Mouse (Mus musculus) monocyte, adult 5-6 weeks (primary cell): ENCODE results near the gene Ntrk2. TPM values are rescaled to one million over a fixed set of nuclear protein-coding genes. Genes with fewer than 3 reads are reported as not detected.

ENCODE experiments used
- ATAC-seq: fragments of 153-309, 156-312 bp; replicated peaks from 2 replicates; pipeline ENCODE4 v1.8.0; 2017; ENCODE audit warnings: mild to moderate bottlenecking; ENCODE audit not compliant: low TSS enrichment, insufficient number of reproducible peaks, severe bottlenecking, poor library complexity, low FRiP score
- total RNA-seq: library from RNA; stranded (forward); fragments of 200-1000, 200-491, 200-594 nt; gene quantifications from 3 replicates; pipeline ENCODE4 v1.2.3, GENCODE M21; 2017

Gene Ntrk2
- total RNA-seq, 1 experiment from 2014 or later: not detected

DNA sequence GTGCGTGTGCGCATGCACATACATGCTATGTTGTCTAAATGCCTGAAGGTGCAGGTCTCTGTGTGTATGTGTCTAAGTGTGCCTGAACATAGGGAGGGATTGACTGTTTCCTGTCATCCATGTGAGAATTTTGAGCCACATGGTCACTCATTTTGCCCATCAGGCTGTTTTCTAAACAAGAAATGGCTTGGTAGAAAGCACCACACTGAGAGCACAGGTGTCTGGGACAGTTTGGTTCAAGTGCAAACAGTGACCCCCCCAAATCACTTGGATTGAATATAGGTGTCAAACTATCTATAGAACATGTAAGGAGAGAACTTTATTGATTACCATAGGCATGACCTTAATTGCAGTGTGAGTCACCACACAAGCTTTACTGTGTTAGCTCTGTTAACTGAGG, 110.0 kb downstream of the Ntrk2 start:
- ATAC-seq: no peak

DNA sequence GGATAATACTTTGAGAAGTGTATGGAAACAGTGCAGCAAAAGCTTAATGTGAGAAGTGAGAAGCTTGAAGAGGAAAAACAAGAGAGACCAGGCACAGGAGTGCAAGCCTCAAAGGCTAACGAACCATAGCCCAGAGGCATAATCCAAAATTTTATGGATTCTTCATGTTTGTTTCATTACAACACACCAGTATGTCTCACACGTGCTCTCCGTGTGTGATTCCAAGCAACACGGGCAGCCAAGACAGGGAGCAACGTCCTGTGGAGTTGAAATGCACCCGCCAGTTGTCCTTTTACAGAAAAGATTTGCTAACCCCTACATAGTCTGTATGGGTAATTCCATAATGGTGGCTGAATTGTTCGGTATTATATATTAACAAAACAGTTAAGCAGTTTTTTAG, 113.9 kb downstream of the Ntrk2 start:
- no peak for ATAC-seq

DNA sequence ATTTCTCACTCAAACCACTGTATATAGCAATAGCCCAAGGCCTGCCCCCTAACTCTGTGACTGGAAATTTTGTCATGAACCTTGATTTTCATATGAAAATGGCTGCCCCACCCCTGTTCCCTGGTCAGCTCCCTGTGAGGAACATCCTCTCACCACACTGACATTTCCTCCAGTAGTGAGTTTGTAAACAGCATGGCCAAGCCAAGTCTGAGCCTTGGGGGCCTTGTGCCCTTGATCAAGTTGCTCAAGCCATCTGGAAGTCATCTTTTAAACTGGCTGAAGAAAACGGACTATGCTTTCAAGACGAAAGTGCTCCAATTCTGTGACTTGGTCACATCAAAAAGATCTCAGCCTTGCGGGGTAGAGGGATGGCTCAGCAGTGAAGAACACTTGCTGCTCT, 114.9 kb downstream of the Ntrk2 start:
- no peak for ATAC-seq

DNA sequence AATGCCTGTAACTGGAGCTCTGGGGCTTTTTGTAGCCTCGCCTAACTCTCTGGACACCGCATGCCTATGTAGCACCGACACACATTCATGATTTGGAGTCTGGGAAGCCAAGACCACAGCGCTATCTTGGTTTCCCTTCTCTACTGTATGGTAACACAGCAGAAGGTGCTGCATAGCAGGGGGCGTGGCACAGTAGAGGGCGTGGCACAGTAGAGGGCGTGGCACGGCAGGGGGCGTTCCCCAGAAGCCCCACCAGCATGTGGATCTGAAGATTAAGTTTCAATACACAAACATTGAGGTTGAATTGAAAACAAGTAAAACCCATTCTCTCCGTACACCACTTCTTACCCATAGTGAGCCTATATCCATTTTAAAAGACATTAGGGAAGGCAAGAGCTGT, 115.3 kb downstream of the Ntrk2 start:
- ATAC-seq: no peak

DNA sequence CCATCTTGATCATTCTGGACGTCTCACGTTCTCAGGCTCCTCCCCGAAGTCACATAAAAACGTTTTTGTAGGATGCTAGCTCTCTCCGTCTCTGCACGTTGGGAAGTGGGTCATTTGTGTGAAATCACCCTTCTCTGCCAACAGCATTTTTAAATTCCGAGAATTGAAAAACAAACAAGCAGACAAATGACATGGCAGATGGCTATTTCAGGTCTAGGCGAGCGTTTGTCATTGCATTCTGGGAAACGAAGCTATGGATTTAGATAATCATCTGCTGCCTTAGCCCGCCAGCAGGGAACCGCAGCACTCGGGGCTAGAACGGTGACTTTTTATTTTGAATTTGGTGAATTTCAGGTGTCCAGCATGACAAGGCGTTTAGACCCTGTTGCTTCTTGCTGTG, 115.8 kb downstream of the Ntrk2 start:
- ATAC-seq: no peak

DNA sequence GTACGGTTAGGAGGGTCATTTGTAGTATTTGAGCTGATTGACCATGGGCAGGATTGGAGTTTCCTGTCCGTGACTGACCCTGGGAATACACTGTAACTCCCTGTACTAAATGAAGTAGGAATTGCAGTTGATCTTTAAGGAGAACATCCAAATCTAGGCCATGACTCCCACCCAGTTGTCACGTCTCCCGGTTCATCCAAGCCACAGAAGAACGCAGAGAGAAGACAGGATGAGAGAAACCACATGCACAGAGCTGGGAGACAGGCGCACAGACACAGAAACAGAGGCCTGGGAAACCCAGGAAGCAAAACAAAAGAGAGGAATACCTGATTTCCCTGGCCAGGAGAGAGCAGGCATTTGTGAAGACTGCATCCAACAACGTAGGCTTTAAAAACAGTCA, 117.1 kb downstream of the Ntrk2 start:
- ATAC-seq: no peak

DNA sequence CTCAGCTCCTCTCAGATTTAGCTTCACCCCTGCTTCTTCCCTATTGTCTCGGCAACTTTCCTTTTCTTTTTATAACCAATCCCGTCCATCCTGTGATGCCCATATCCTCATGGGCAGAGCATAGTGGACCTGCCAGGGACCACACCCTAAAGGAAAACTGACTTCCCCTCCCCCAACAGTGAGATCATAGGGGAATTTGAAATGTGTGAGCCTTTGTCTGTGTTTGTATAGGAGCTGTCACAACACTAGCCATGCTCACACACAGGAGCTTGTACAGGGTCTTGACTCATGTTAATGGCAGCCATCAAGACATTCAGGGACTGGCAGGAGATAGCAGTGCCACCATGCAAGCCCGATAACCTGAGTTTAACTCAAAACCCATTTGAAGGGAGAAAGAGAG, 118.1 kb downstream of the Ntrk2 start:
- no peak for ATAC-seq

DNA sequence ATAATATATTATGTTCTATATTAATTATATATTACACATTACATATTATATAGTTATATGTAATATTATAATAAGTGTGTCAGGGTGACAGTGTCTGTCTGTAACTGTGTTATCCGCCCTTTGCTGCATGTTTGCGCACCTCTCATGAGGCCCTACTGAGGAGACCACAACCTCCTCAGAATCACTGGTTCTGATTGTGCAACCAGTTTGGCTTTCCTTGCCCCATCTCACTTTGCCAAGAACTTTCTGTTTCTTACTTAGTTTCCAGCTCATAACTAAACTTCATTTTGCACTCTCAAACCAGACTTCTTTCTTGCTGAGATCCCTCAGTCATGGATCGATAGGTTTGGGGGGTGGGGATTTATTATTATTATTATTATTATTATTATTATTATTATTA, 120.8 kb downstream of the Ntrk2 start:
- no peak for ATAC-seq

DNA sequence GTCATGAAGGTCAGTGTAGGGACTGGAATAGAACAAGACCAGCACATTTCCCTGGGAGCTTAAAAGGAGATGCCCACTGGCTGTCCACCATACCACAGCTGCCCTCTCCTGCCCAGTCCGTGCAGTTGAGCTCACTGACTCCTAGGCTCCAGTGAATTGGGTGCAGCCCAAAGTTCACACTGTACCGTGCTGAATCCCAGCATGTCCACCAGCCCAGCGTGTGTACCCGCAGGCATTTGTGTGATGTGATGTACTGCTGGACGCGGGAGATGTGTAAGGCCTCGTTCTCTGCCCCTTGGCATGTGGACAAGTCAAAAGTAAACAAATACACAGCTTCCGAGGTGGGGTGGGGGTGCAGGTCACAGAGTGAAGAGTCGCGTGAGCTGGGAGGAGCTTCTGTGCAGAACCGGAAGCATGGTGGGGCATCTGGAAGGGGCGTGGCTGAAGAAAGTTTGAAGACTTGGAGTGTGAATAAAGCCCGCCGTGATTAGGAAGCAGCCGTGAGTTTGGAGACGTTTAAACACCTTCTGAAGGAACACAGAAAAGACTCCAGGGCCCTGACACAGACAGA, 121.4 kb downstream of the Ntrk2 start:
- ATAC-seq: no peak

DNA sequence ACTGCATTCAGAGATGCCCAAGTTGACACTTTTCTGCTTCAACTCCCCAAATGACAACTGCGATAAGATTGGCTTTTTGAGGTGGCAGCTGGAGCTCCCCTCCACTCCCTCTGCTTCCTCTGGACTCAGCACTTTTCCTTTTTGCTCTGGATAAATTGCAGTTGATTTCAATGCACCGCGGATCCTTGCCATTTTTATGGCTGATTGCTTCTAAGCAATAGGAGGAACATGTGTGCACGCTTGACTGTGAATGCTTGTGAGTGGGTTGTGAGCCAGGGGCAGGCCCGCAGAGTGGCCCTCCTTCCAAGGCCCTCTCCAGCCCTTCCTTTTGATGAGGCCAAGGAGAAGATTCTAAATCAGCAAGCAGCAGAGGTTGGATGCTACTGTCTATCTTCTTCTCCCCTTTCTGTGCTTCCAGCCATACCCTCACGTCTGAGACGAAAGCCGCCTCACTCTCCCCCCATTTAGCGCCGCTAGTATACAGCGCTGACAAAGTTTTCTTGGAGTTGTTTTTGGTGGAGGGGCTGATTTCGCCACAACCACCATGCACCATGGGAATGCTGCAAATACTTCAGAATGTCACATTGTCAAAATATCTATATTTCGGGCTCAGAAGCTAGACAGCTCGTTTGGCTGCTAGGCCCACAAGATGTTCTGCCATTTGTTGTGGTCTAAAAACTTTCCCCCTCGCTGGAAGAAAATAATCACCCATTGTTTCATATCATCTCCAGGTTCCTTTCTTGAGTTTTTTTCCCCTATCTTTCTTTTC, 122.5 kb downstream of the Ntrk2 start:
- ATAC-seq: no peak

DNA sequence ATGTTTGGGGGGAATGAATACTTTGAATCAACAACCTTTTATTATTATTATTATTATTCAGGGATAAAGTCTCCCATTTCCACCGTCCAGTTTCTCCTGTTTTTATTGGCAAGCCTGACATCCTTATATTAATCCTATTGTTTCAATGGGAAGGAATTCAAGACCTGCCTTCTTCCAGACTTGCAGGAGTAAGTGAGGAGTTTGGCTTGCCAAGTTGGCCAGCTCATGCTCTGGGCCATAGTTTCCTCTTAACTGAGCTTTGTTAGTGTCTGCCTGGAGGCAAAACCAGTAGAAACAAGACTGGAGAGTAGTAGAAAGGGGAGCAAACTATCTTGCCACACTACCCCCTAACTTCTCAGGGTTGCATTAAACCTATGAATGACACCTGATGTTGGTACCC, 123.8 kb downstream of the Ntrk2 start:
- ATAC-seq: no peak

DNA sequence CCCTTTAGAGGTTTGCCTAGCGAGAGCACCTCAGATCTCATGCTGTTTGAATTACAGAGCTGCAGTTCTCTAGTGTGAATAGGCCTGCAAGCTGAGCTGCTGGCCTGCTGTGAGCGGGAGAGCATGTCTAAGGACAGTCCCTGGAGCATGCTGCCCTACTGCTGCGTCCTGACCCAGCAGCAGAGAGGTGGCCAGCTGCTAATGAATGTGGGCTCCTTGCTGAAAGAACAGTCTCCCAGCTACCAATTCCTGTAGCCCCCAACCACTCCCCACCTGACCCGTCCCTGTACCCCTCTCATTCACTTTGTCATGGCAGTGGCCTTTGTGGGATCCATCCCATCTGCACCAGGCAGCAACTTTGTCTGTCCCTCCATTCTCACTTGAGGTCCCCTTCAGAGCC, 126.8 kb downstream of the Ntrk2 start:
- ATAC-seq: no peak

DNA sequence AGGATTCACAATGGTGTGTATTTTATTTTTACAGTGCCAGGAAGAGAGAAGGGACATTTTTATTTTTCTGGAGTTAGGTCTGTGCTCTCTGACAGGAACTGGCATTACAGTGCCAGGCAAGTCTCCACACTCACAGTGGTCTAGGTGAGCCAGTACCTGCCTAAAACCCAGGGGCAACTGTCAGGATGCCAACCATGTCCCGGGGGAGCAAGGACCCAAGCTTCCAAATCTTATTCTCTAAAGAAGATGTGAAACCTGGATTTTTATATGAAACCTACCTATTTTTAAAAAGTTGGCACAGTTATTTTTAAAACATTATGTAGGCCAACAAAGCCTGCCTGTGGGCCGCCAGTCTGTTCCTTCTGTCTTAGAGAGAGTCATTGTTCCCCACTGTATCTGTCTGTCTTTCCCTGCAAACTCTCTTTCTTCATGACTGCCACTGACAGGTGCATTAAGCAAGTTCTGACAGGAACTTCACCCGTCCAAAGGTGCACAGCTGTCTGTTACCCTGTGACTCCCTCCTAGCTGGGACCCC, 128.3 kb downstream of the Ntrk2 start:
- ATAC-seq: no peak

DNA sequence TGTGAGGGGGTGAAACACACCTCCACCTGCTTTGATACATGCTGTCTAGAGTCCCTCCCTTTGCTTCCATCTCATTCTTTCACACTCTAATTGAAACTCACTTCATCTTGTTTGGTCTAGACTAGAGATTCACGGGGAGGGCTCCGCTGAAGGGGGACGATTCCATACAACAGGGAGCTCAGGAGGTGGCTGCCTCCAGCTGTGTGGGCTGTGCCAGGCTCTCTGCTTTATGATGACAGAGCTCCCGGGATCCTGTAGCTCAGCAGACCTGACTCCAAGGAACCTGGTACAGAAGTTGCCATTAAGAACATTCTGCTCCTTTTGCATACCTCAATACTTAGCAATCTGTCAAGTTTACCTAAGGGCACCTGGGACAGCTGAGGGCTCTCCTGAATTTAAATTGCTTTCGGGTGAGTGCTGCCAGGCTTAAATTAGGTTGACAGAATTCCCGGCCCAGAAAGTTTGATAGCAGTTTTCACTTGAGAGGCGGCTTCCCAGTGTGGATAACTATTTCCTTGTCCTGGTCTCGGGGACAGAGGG, 129.7 kb downstream of the Ntrk2 start:
- ATAC-seq: no peak

DNA sequence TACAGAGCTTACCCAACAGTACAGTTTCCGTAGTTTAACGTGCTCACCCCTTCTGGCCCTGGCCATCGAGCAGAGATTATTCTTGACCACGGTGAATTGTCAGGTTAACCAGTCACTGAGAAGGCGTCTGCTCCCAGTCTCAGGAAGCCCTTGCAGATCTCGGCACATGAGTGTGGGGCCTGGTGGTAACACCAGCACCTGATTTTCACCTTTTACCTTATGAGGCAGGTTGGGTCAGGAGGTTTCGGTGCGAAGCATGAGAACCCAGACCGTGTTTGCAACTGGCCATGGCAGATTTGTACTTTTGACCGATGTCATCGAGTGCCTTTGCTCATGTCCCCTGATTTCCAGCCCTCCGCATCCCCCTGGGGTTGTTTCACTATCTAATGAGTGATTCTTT, 131.5 kb downstream of the Ntrk2 start:
- no peak for ATAC-seq

DNA sequence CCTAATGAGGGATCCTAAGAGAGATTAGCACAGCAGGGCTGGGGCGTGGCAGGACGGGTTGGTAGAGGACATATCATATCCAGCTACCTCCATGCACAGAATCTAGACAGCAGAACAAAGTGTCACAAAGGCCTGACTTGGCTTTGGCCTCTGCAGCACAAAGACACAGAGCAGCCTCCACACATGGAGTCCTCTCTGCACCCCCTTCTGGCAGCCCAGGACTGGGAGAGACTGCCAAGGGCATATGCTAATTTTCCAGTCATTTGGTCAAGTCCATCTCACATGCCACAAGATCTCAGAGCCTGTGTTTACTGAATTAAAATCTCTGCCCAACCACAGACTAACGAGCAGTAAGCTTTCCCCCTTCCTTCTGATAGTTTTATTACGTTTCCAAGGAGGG, 132.1 kb downstream of the Ntrk2 start:
- ATAC-seq: no peak

DNA sequence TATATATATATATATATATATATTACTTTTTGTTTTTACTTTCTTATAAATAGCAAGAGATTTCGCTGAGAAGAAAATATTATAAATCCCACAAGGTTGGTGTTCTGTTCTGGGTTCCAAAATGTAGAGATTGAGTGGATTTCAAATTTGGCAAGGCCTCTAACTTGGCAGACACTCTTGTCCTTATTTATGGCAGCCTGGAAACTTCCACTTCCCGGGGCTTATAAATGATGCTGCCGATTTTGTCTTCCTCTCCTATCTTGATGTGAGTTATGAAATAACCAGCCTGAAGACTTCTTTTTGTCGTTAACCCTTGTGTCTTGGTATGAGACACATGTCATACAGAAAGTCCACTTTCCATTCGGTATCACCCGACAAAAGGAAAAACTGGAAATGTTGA, 133.8 kb downstream of the Ntrk2 start:
- no peak for ATAC-seq

DNA sequence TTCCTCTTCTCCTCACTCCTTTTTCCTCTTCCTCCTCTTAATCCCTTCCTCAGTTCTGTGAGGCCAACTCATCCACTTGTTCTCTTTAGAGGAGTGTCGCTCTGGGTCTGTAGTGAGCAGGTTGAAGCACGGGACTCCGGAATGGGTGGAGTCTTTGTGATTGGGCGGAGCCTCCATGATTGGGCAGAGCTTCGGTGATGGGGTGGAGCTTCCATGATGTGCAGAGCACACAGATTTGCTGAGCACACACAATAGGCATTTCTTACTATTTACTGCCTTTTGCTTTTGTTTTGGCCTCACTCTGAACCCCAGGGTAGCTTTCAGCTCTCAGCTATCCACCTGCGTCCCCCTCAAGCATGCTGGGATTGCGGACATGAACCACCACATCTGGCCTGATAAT, 134.4 kb downstream of the Ntrk2 start:
- ATAC-seq: no peak

DNA sequence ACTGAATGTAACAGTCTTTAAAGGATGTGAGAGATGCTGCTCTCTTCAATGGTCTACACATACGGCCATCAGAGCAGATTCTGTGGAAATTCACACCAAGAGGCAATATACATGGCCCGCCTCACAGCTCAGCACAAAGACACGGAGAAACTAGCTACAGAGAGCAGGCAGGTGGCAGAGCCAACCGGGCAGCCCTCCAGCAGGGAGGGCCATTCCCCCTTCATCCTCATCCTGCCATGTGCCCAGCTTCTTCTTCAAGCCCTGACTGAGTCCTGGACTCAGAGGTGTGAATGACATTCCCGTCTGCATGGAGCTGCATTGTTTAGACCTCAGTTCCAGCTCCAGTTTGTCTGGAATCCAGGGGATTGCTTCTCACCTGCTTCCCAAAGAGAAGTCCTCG, 139.4 kb downstream of the Ntrk2 start:
- ATAC-seq: no peak

DNA sequence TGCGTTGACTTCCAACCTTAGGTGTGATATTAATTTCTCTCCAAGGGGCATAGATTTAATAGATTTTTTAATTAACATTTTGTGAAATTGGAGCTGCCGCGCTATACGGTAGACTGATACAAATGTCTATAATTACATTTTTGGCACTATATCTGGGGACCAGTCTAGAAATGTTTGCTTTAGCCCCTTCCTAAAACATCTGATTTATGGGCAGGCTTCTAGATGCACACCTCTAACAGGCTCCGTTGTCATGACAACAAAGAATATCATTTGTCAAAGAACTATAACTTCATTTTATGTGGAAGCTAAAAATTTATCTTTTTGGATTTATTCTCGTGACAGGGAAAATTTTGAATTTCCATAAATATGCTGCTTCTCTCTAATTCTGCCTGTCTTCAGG, 140.2 kb downstream of the Ntrk2 start:
- ATAC-seq: no peak
